Mouse (Mus musculus) intestine, embryonic 16.5 days (tissue): ENCODE results near the gene Map2k3. TPM values are rescaled to one million over a fixed set of nuclear protein-coding genes. Genes with fewer than 3 reads are reported as not detected.
A peak's percentile ranks its signal among the peaks of the same experiment; 100 is the strongest.

Source experiments
- ATAC-seq: fragments of 200-750 bp; cut with Nextera tagmentation; 2 replicates; pipeline ENCODE4 v1.8.0; 2017; ENCODE audit warnings: moderate TSS enrichment, moderate library complexity
- H3K27ac ChIP-seq: fragments of 300-500 bp; sonication (generic); 2 replicates; pipeline ENCODE4 v1.5.1; 2014; ENCODE audit warnings: mild to moderate bottlenecking, low read length
- H3K27me3 ChIP-seq: fragments of 300-500 bp; sonication (generic); replicated peaks from 2 replicates; pipeline ENCODE4 v1.6.1; 2014; ENCODE audit warnings: low read length, control low read depth, mixed read lengths; ENCODE audit not compliant: control insufficient read depth, insufficient read depth
- H3K36me3 ChIP-seq: fragments of 300-500 bp; sonication (generic); 2 replicates; pipeline ENCODE4 v1.6.1; 2014; ENCODE audit warnings: low read length, control low read depth; ENCODE audit not compliant: control insufficient read depth, insufficient read depth
- H3K4me1 ChIP-seq: fragments of 300-500 bp; sonication (generic); 2 replicates; pipeline ENCODE4 v1.6.1; 2014; ENCODE audit warnings: low read length, control low read depth, mixed read lengths; ENCODE audit not compliant: control insufficient read depth, insufficient read depth
- H3K4me2 ChIP-seq: fragments of 300-500 bp; sonication (generic); 2 replicates; pipeline ENCODE4 v1.6.1; 2014; ENCODE audit warnings: low read depth, low read length, control low read depth
- H3K4me3 ChIP-seq: fragments of 300-500 bp; sonication (generic); 2 replicates; pipeline ENCODE4 v1.5.1; 2014; ENCODE audit warnings: mild to moderate bottlenecking, low read length
- H3K9ac ChIP-seq: fragments of 300-500 bp; sonication (generic); 2 replicates; pipeline ENCODE4 v1.6.1; 2014; ENCODE audit warnings: low read depth, low read length
- H3K9me3 ChIP-seq: fragments of 300-500 bp; sonication (generic); 2 replicates; pipeline ENCODE4 v1.6.1; 2016; ENCODE audit warnings: low read length, control low read depth; ENCODE audit not compliant: control insufficient read depth
- WGBS: fragments of 180-500 bp; shearing (Covaris S2); extraction: QIAGEN DNeasy Blood & Tissue Kit; methylation state at CpG from one replicate; pipeline ENCODE4 v1.1.7; 2014; 5-methylcytosine and 5-hydroxymethylcytosine counted together
- polyA plus RNA-seq: library from polyadenylated mRNA; unstranded; fragments of >200 nt; fragmentation: Nextera tagmentation; extraction: Ambion mirVana; gene quantifications from 2 replicates; pipeline ENCODE4 v1.2.1, GENCODE M21; 2015

Map2k3 gene
- polyA plus RNA-seq, 1 experiment from 2014 or later, result 174 TPM

GRCm38 (mm10) chr11:60966974-60967373 lies 35.1 kb downstream of the Map2k3 start:
- Histone ChIP-seq H3K4me1 (peaks cover 4% of the 10 kb centered on the region; the same call in 1 of the 2 replicates), H3K27me3 (no peaks in the 10 kb centered on the region), H3K4me2 (no peak overlapping the region), H3K4me3 (no peak overlapping the region), H3K9me3 (no peaks in the 10 kb centered on the region), H3K9ac (no peak overlapping the region), H3K36me3 (no peaks in the 10 kb centered on the region), H3K27ac (peak overlapping the region; percentile 41)
- no peak for ATAC-seq
- 43% methylated on average over 6 of the region's 6 CpGs for WGBS

- Histone ChIP-seq H3K4me3 (no peak overlapping the region), H3K36me3 (no peaks in the 10 kb centered on the region), H3K4me2 (no peak overlapping the region), H3K27me3 (no peaks in the 10 kb centered on the region), H3K27ac (no peak overlapping the region), H3K9me3 (no peaks in the 10 kb centered on the region), H3K9ac (no peak overlapping the region), H3K4me1 (0 out of 2 replicates have a peak, but pooled peaks cover 8% of the 10 kb centered on the region)
- 66% methylated on average over 11 of the region's 11 CpGs for WGBS
- no peak for ATAC-seq
These were observed 43.3 kb downstream of the Map2k3 start for GRCm38 (mm10) chr11:60975097-60975496.

DNA sequence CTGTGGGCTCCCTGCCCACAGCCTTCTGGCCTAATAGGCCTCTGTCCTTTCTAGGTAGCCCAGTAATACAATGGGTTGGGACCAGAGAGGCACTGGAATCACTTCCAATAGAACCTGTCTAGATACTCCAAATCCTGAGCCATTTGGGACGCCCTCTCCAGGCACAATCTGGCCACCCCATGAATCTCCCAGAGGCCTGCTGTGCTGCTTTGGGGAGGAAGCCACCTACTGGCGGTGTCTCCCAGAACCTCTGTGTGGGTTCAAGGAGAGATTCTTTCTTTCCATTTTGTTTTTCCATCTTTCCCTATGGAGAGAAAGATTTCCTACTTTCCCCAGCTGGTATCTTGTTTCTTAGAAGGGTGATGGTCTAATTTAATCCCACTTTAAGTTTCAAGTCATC lies 44.4 kb downstream of the Map2k3 start:
- Histone ChIP-seq H3K4me3 (no peak overlapping the region), H3K4me1 (0 out of 2 replicates have a peak, but pooled peaks cover 8% of the 10 kb centered on the region), H3K36me3 (no peaks in the 10 kb centered on the region), H3K27me3 (no peaks in the 10 kb centered on the region), H3K27ac (no peak overlapping the region), H3K9ac (no peak overlapping the region), H3K4me2 (no peak overlapping the region), H3K9me3 (no peaks in the 10 kb centered on the region)
- ATAC-seq, result no peak
- WGBS, result 74% methylated on average over 2 of the region's 2 CpGs

GRCm38 (mm10) chr11:60976742-60977141 lies 44.9 kb downstream of the Map2k3 start:
- peak; percentile 93 for ATAC-seq
- no peaks in the 10 kb centered on the region for H3K9me3 ChIP-seq
- H3K4me1 ChIP-seq, result 0 out of 2 replicates have a peak, but pooled peaks cover 8% of the 10 kb centered on the region
- WGBS, result 35% methylated on average over 8 of the region's 8 CpGs
- no peaks in the 10 kb centered on the region for H3K36me3 ChIP-seq
- no peaks in the 10 kb centered on the region for H3K27me3 ChIP-seq
- 0 out of 2 replicates have a peak overlapping the region, but pooled peaks have one; percentile 14 for H3K4me2 ChIP-seq
- H3K27ac ChIP-seq, result peak overlapping the region; percentile 66
- H3K9ac ChIP-seq, result peak overlapping the region; percentile 30; the same call in 1 of the 2 replicates
- H3K4me3 ChIP-seq, result no peak overlapping the region

- H3K4me2 ChIP-seq, result 0 out of 2 replicates have a peak overlapping the region, but pooled peaks have one; percentile 14
- WGBS, result 54% methylated on average over 3 of the region's 3 CpGs
- no peaks in the 10 kb centered on the region for H3K36me3 ChIP-seq
- peak overlapping the region; percentile 30; the same call in 1 of the 2 replicates for H3K9ac ChIP-seq
- 0 out of 2 replicates have a peak, but pooled peaks cover 8% of the 10 kb centered on the region for H3K4me1 ChIP-seq
- H3K27me3 ChIP-seq, result no peaks in the 10 kb centered on the region
- peak; percentile 91 for ATAC-seq
- H3K27ac ChIP-seq, result peak overlapping the region; percentile 66
- H3K9me3 ChIP-seq, result no peaks in the 10 kb centered on the region
- no peak overlapping the region for H3K4me3 ChIP-seq
These were observed 45.3 kb downstream of the Map2k3 start for GRCm38 (mm10) chr11:60977153-60977552.

DNA sequence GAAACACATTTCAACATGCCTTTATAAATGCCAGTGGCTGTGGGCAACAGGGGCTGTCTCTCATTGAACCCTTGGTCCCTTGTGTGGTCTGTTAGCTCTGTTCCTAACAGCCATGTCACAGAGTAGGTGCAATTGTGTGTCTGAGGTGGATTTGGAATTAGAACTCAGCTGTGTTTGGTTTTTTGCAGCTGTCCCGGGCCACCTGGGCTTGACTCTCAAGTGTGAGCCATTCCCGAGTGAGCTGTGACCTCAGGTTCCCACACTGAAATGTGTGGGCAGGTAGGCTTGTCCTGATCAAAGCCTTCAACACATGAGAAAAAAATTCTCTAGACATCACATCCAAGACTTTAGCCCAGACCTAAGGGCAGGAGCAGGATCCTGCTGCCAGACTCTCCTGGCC lies 46.8 kb downstream of the Map2k3 start:
- no peaks in the 10 kb centered on the region for H3K9me3 ChIP-seq
- H3K4me3 ChIP-seq, result no peak overlapping the region
- H3K27ac ChIP-seq, result no peak overlapping the region
- H3K27me3 ChIP-seq, result no peaks in the 10 kb centered on the region
- 0 out of 2 replicates have a peak, but pooled peaks cover 8% of the 10 kb centered on the region for H3K4me1 ChIP-seq
- 66% methylated on average over 2 of the region's 2 CpGs for WGBS
- ATAC-seq, result no peak
- no peaks in the 10 kb centered on the region for H3K36me3 ChIP-seq
- H3K4me2 ChIP-seq, result no peak overlapping the region
- H3K9ac ChIP-seq, result no peak overlapping the region

DNA sequence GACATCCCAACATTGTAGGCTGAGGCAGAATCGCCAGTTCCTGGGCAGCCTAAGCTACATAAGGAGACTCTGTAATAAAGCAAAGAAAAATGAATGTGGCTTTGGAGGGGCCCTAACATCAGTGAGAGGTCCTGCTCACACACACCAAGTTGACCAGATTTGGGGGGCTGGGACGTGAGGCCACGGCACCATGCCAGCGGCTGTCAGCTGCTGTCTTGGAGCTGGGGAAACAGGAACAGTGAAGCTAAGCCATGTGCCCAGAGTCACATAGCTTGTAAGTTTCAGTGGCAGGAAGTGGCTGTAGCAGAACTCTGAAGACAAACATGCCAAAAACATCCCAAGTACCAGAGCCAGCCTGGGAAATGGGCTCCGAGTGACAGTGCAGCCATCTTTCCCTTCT lies 48.0 kb downstream of the Map2k3 start:
- no peak overlapping the region for H3K9ac ChIP-seq
- 75% methylated on average over 5 of the region's 5 CpGs for WGBS
- H3K4me3 ChIP-seq, result no peak overlapping the region
- H3K27ac ChIP-seq, result no peak overlapping the region
- H3K27me3 ChIP-seq, result no peaks in the 10 kb centered on the region
- no peaks in the 10 kb centered on the region for H3K9me3 ChIP-seq
- no peaks in the 10 kb centered on the region for H3K36me3 ChIP-seq
- no peak overlapping the region for H3K4me2 ChIP-seq
- 0 out of 2 replicates have a peak, but pooled peaks cover 8% of the 10 kb centered on the region for H3K4me1 ChIP-seq
- no peak for ATAC-seq

DNA sequence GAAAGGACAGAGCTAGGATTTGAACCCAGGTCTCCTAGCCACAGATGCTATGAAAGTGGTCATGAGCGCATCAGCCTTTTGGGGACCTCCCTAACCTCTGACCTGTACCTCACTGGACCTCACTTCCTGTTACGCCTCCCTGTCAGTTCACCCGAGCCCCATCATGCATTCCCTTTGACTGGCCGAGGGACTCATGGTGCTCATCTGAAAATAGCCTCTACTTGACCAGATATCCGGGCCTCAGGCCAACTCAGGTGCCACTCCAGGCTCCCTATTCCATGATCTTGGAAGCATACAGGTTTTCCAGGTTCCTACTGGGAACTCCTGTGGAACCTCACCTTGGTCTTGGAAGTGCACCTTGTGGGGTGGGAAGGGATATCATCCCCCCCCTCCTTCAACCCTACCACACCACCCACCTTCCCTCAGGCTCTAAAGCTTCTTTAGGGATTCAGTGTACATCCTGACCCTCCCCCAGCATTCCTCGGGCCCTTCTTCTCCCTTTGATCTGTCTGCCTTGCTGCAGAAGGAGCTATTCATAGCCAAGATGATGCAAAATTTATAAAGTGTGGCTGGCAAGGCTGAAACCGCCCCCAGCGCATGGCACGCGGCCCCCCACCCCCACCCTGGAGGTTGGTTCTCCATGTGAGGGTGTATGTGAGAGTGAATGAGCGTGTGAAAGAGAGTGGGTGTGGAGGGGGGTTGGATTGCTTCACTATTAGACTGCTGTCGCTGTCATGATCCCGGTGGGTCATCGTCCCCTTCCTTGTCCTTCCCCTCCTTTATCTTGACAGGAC lies 50.1 kb downstream of the Map2k3 start:
- H3K4me3 ChIP-seq, result no peak overlapping the region
- H3K27me3 ChIP-seq, result no peaks in the 10 kb centered on the region
- no peaks in the 10 kb centered on the region for H3K9me3 ChIP-seq
- H3K27ac ChIP-seq, result no peak overlapping the region
- no peak overlapping the region for H3K9ac ChIP-seq
- no peak overlapping the region for H3K4me2 ChIP-seq
- H3K4me1 ChIP-seq, result 0 out of 2 replicates have a peak, but pooled peaks cover 7% of the 10 kb centered on the region
- ATAC-seq, result no peak
- WGBS, result 68% methylated on average over 14 of the region's 14 CpGs
- no peaks in the 10 kb centered on the region for H3K36me3 ChIP-seq

- Histone ChIP-seq H3K4me3 (no peak overlapping the region), H3K36me3 (no peaks in the 10 kb centered on the region), H3K27ac (no peak overlapping the region), H3K4me1 (no peaks in the 10 kb centered on the region), H3K9ac (no peak overlapping the region), H3K9me3 (no peaks in the 10 kb centered on the region), H3K4me2 (no peak overlapping the region), H3K27me3 (no peaks in the 10 kb centered on the region)
- ATAC-seq, result no peak
- WGBS, result 76% methylated on average over 13 of the region's 13 CpGs
These were observed 53.2 kb downstream of the Map2k3 start for GRCm38 (mm10) chr11:60984912-60985558.
